Mouse (Mus musculus) hindbrain, postnatal 0 days (tissue): Measurements from ENCODE around the gene Ptger2. TPM values are rescaled to one million over a fixed set of nuclear protein-coding genes. Genes with fewer than 3 reads are reported as not detected.
A peak's percentile ranks its signal among the peaks of the same experiment; 100 is the strongest.

Experiments used
- ATAC-seq: fragments of 200-750 bp; cut with Nextera tagmentation; 2 replicates; pipeline ENCODE4 v1.8.0; 2017; ENCODE audit warnings: mild to moderate bottlenecking, moderate TSS enrichment, moderate library complexity
- DNase-seq: peaks from one replicate; pipeline ENCODE4 v3.0.0-alpha.2; 2015; ENCODE audit warnings: low spot score
- H3K27ac ChIP-seq: fragments of 300-500 bp; sonication (generic); 2 replicates; pipeline ENCODE4 v1.5.1; 2014; ENCODE audit warnings: mild to moderate bottlenecking
- H3K27me3 ChIP-seq: fragments of 300-500 bp; sonication (generic); 2 replicates; pipeline ENCODE4 v1.6.1; 2014; ENCODE audit warnings: low read length, mixed read lengths; ENCODE audit not compliant: insufficient read depth
- H3K36me3 ChIP-seq: fragments of 300-500 bp; sonication (generic); 2 replicates; pipeline ENCODE4 v1.6.1; 2014; ENCODE audit warnings: low read length, mixed read lengths; ENCODE audit not compliant: insufficient read depth
- H3K4me1 ChIP-seq: fragments of 300-500 bp; sonication (generic); 2 replicates; pipeline ENCODE4 v1.6.1; 2014; ENCODE audit warnings: antibody characterized with exemption, low read length, mixed read lengths; ENCODE audit not compliant: insufficient read depth
- H3K4me2 ChIP-seq: fragments of 300-500 bp; sonication (generic); 2 replicates; pipeline ENCODE4 v1.6.1; 2014; ENCODE audit warnings: low read depth, mild to moderate bottlenecking, low read length, moderate library complexity, mixed read lengths
- H3K4me3 ChIP-seq: fragments of 300-500 bp; sonication (generic); 2 replicates; pipeline ENCODE4 v1.5.1; 2014; ENCODE audit warnings: low read length
- H3K9ac ChIP-seq: fragments of 300-500 bp; sonication (generic); replicated peaks from 2 replicates; pipeline ENCODE4 v1.6.1; 2014; ENCODE audit warnings: mild to moderate bottlenecking, low read length, moderate library complexity, mixed read lengths
- H3K9me3 ChIP-seq: fragments of 300-500 bp; sonication (generic); 2 replicates; pipeline ENCODE4 v1.6.1; 2016; ENCODE audit warnings: low read length, mixed read lengths
- CTCF ChIP-seq: IDR thresholded peaks from 2 replicates; pipeline ENCODE4 v1.5.1; 2016; ENCODE audit warnings: antibody characterized with exemption, control low read depth, low read depth
- WGBS: fragments of 180-500 bp; shearing (Covaris S2); extraction: QIAGEN DNeasy Blood & Tissue Kit; methylation state at CpG from one replicate; pipeline ENCODE4 v1.1.7; 2014; 5-methylcytosine and 5-hydroxymethylcytosine counted together
- polyA plus RNA-seq: library from polyadenylated mRNA; unstranded; fragments of >200 nt; fragmentation: Nextera tagmentation; extraction: Ambion mirVana; gene quantifications from 2 replicates; pipeline ENCODE4 v1.2.1, GENCODE M21; 2015
- total RNA-seq: library from RNA; depleted of rRNA; stranded (reverse); fragments of >200 nt; gene quantifications from 2 replicates; pipeline ENCODE4 v1.2.3, GENCODE M21; 2014

Ptger2 gene
- total and polyA plus RNA-seq, 2 experiments from 2014 or later, result 0.68 to 1.0 TPM

GRCm38 (mm10) chr14:44988456-44989016 lies 541 bp downstream of the Ptger2 start:
- Histone ChIP-seq H3K4me3 (peak overlapping the region; percentile 47), H3K27me3 (0 out of 2 replicates have a peak, but pooled peaks cover 4% of the 10 kb centered on the region), H3K4me2 (peak overlapping the region; percentile 95), H3K27ac (no peak overlapping the region), H3K36me3 (no peaks in the 10 kb centered on the region), H3K9me3 (no peaks in the 10 kb centered on the region), H3K9ac (peak overlapping the region; percentile 44), H3K4me1 (peaks cover 11% of the 10 kb centered on the region)
- DNase-seq, result peak; percentile 20
- ATAC-seq, result peak; percentile 72
- 6% methylated on average over 14 of the region's 14 CpGs for WGBS
- TF ChIP-seq CTCF, result no peak; the same call in 1 of the 2 replicates

GRCm38 (mm10) chr14:44989017-44989721 lies 1.2 kb downstream of the Ptger2 start:
- 2% methylated on average over 45 of the region's 45 CpGs for WGBS
- Histone ChIP-seq H3K9ac (peak overlapping the region; percentile 44), H3K36me3 (no peaks in the 10 kb centered on the region), H3K4me1 (peaks cover 11% of the 10 kb centered on the region), H3K27me3 (0 out of 2 replicates have a peak, but pooled peaks cover 4% of the 10 kb centered on the region), H3K4me3 (peak overlapping the region; percentile 47), H3K9me3 (no peaks in the 10 kb centered on the region), H3K27ac (no peak overlapping the region), H3K4me2 (peak overlapping the region; percentile 95)
- peak; percentile 31 for DNase-seq
- peak; percentile 66 for ATAC-seq
- TF ChIP-seq CTCF, result no peak

GRCm38 (mm10) chr14:44989751-44990150 lies 1.8 kb downstream of the Ptger2 start:
- peak overlapping the region; percentile 44 for H3K9ac ChIP-seq
- no peaks in the 10 kb centered on the region for H3K9me3 ChIP-seq
- H3K27me3 ChIP-seq, result 0 out of 2 replicates have a peak, but pooled peaks cover 4% of the 10 kb centered on the region
- H3K27ac ChIP-seq, result no peak overlapping the region
- WGBS, result 53% methylated on average over 4 of the region's 4 CpGs
- TF ChIP-seq CTCF, result no peak
- H3K4me3 ChIP-seq, result peak overlapping the region; percentile 47
- H3K4me1 ChIP-seq, result peaks cover 11% of the 10 kb centered on the region
- no peaks in the 10 kb centered on the region for H3K36me3 ChIP-seq
- peak overlapping the region; percentile 95 for H3K4me2 ChIP-seq
- DNase-seq (no peak), ATAC-seq (0 out of 2 replicates have a peak, but pooled peaks have one; percentile 2)

- no peaks in the 10 kb centered on the region for H3K36me3 ChIP-seq
- H3K9me3 ChIP-seq, result no peaks in the 10 kb centered on the region
- DNase-seq (no peak), ATAC-seq (no peak)
- TF ChIP-seq CTCF, result no peak
- H3K4me2 ChIP-seq, result no peak overlapping the region
- H3K9ac ChIP-seq, result no peak overlapping the region
- H3K4me3 ChIP-seq, result no peak overlapping the region
- no peak overlapping the region for H3K27ac ChIP-seq
- H3K4me1 ChIP-seq, result peaks cover 2% of the 10 kb centered on the region; the same call in 1 of the 2 replicates
- H3K27me3 ChIP-seq, result 0 out of 2 replicates have a peak, but pooled peaks cover 4% of the 10 kb centered on the region
Observed at GRCm38 (mm10) chr14:44994337-44994736, 6.3 kb downstream of the Ptger2 start.

GRCm38 (mm10) chr14:45000086-45000769 lies 12.2 kb downstream of the Ptger2 start:
- H3K27ac ChIP-seq, result no peak overlapping the region
- H3K27me3 ChIP-seq, result no peaks in the 10 kb centered on the region
- no peak overlapping the region for H3K9ac ChIP-seq
- TF ChIP-seq CTCF, result no peak
- no peaks in the 10 kb centered on the region for H3K9me3 ChIP-seq
- no peak for ATAC-seq
- no peak overlapping the region for H3K4me2 ChIP-seq
- H3K4me1 ChIP-seq, result no peaks in the 10 kb centered on the region
- 90% methylated on average over 3 of the region's 3 CpGs for WGBS
- H3K36me3 ChIP-seq, result no peaks in the 10 kb centered on the region
- H3K4me3 ChIP-seq, result no peak overlapping the region
- no peak for DNase-seq

GRCm38 (mm10) chr14:45005698-45006283 lies 17.8 kb downstream of the Ptger2 start:
- Histone ChIP-seq H3K36me3 (no peaks in the 10 kb centered on the region), H3K4me2 (no peak overlapping the region), H3K4me1 (no peaks in the 10 kb centered on the region), H3K27me3 (no peaks in the 10 kb centered on the region), H3K9ac (no peak overlapping the region), H3K27ac (no peak overlapping the region), H3K4me3 (no peak overlapping the region), H3K9me3 (no peaks in the 10 kb centered on the region)
- TF ChIP-seq CTCF, result no peak
- ATAC-seq (no peak), DNase-seq (no peak)
- 92% methylated on average over 4 of the region's 4 CpGs for WGBS
